Mouse (Mus musculus) stomach, postnatal 0 days (tissue): Measurements from ENCODE around the gene Cox7b. TPM values are rescaled to one million over a fixed set of nuclear protein-coding genes. Genes with fewer than 3 reads are reported as not detected.
"Not testable (repeated sequence)": the region's sequence is repeated elsewhere in the genome, so short reads cannot be mapped to it uniquely, and the experiment has no call there.

ENCODE experiments used
- ATAC-seq: fragments of 200-750 bp; cut with Nextera tagmentation; 2 replicates; pipeline ENCODE4 v1.8.0; 2017; ENCODE audit not compliant: low FRiP score, low TSS enrichment
- DNase-seq: peaks from one replicate; pipeline ENCODE4 v3.0.0-alpha.2; 2016; ENCODE audit warnings: low spot score
- H3K27ac ChIP-seq: fragments of 300-500 bp; sonication (generic); replicated peaks from 2 replicates; pipeline ENCODE4 v1.5.1; 2014; ENCODE audit warnings: mild to moderate bottlenecking, control low read depth
- H3K27me3 ChIP-seq: fragments of 300-500 bp; sonication (generic); 2 replicates; pipeline ENCODE4 v1.6.1; 2014; ENCODE audit warnings: low read length; ENCODE audit not compliant: control insufficient read depth, insufficient read depth
- H3K36me3 ChIP-seq: fragments of 300-500 bp; sonication (generic); 2 replicates; pipeline ENCODE4 v1.6.1; 2014; ENCODE audit warnings: low read length, mixed read lengths; ENCODE audit not compliant: control insufficient read depth, insufficient read depth
- H3K4me1 ChIP-seq: fragments of 300-500 bp; sonication (generic); replicated peaks from 2 replicates; pipeline ENCODE4 v1.6.1; 2014; ENCODE audit warnings: antibody characterized with exemption; ENCODE audit not compliant: control insufficient read depth, insufficient read depth
- H3K4me2 ChIP-seq: fragments of 300-500 bp; sonication (generic); replicated peaks from 2 replicates; pipeline ENCODE4 v1.6.1; 2014; ENCODE audit warnings: low read depth, mild to moderate bottlenecking, control low read depth, moderate library complexity
- H3K4me3 ChIP-seq: fragments of 300-500 bp; sonication (generic); 2 replicates; pipeline ENCODE4 v1.5.1; 2014; ENCODE audit warnings: low read depth, low read length, control low read depth
- H3K9ac ChIP-seq: fragments of 300-500 bp; sonication (generic); 2 replicates; pipeline ENCODE4 v1.6.1; 2014; ENCODE audit warnings: mild to moderate bottlenecking, low read length, control low read depth, mixed read lengths
- H3K9me3 ChIP-seq: fragments of 300-500 bp; sonication (generic); 2 replicates; pipeline ENCODE4 v1.6.1; 2016; ENCODE audit warnings: low read length; ENCODE audit not compliant: control insufficient read depth
- CTCF ChIP-seq: IDR thresholded peaks from 2 replicates; pipeline ENCODE4 v1.5.1; 2016; ENCODE audit warnings: antibody characterized with exemption, low read depth, mild to moderate bottlenecking, moderate library complexity
- EP300 ChIP-seq: optimal IDR thresholded peaks from 2 replicates; pipeline ENCODE3; 2016; ENCODE audit warnings: antibody characterized with exemption
- whole genome bisulfite sequencing: fragments of 180-500 bp; shearing (Covaris S2); extraction: QIAGEN DNeasy Blood & Tissue Kit; methylation state at CpG from one replicate; pipeline ENCODE4 v1.1.7; 2014; 5-methylcytosine and 5-hydroxymethylcytosine counted together
- polyA plus RNA-seq: library from polyadenylated mRNA; unstranded; fragments of >200 nt; fragmentation: Nextera tagmentation; extraction: Ambion mirVana; gene quantifications from 2 replicates; pipeline ENCODE4 v1.2.1, GENCODE M21; 2015

Cox7b gene
- polyA plus RNA-seq, 1 experiment from 2014 or later, result 583 TPM

GRCm38 (mm10) chrX:106013217-106013616 is 2.3 kb upstream of the Cox7b start:
- Histone ChIP-seq H3K4me1 (no peaks in the 10 kb centered on the region), H3K36me3 (no peaks in the 10 kb centered on the region), H3K9me3 (no peaks in the 10 kb centered on the region), H3K4me3 (no peak overlapping the region), H3K27me3 (no peaks in the 10 kb centered on the region), H3K27ac (no peak overlapping the region), H3K4me2 (no peak overlapping the region), H3K9ac (no peak overlapping the region)
- DNase-seq (peak; percentile 33), ATAC-seq (no peak)
- TF ChIP-seq CTCF (peak; percentile 78), EP300 (no peak)
- 29% methylated on average over 2 of the region's 2 CpGs for WGBS

- not testable (repeated sequence) for H3K36me3 ChIP-seq, H3K9ac ChIP-seq, ATAC-seq, H3K4me2 ChIP-seq, H3K27ac ChIP-seq, H3K27me3 ChIP-seq, H3K4me1 ChIP-seq, DNase-seq, H3K9me3 ChIP-seq, H3K4me3 ChIP-seq
- 56% methylated on average over 2 of the region's 2 CpGs for WGBS
These were observed 641 bp upstream of the Cox7b start for GRCm38 (mm10) chrX:106014741-106015377.

GRCm38 (mm10) chrX:106017102-106017501 is 1.6 kb downstream of the Cox7b start:
- Histone ChIP-seq H3K27ac (no peak overlapping the region), H3K27me3 (no peaks in the 10 kb centered on the region), H3K4me2 (no peak overlapping the region), H3K4me1 (no peaks in the 10 kb centered on the region), H3K4me3 (no peak overlapping the region), H3K9ac (0 out of 2 replicates have a peak overlapping the region, but pooled peaks have one; percentile 23), H3K9me3 (no peaks in the 10 kb centered on the region), H3K36me3 (no peaks in the 10 kb centered on the region)
- DNase-seq (peak; percentile 13), ATAC-seq (no peak)
- 73% methylated on average over 3 of the region's 3 CpGs for WGBS
- no peak for TF ChIP-seq CTCF
- TF ChIP-seq EP300, result no peak

- DNase-seq (no peak), ATAC-seq (no peak)
- Histone ChIP-seq H3K27ac (no peak overlapping the region), H3K4me1 (no peaks in the 10 kb centered on the region), H3K9me3 (no peaks in the 10 kb centered on the region), H3K36me3 (no peaks in the 10 kb centered on the region), H3K4me3 (no peak overlapping the region), H3K9ac (no peak overlapping the region), H3K27me3 (no peaks in the 10 kb centered on the region), H3K4me2 (no peak overlapping the region)
- TF ChIP-seq CTCF, result no peak
- TF ChIP-seq EP300, result no peak
- 92% methylated on average over 4 of the region's 4 CpGs for WGBS
These were observed 2.0 kb downstream of the Cox7b start for GRCm38 (mm10) chrX:106017516-106017915.

GRCm38 (mm10) chrX:106026418-106027342 is 11.2 kb downstream of the Cox7b start, which contains the start of gene Atp7a:
TSS of gene Atp7a (plus strand) at chrX:106027276.
- peak within 1 kb of the TSS; percentile 78 for H3K27ac ChIP-seq
- H3K9ac ChIP-seq, result peak within 1 kb of the TSS; percentile 57
- no peaks in the 10 kb centered on the region for H3K27me3 ChIP-seq
- H3K4me3 ChIP-seq, result peak within 1 kb of the TSS; percentile 54
- H3K9me3 ChIP-seq, result no peaks in the 10 kb centered on the region
- ATAC-seq (peak; percentile 99), DNase-seq (peak; percentile 94)
- no peaks in the 10 kb centered on the region for H3K4me1 ChIP-seq
- H3K36me3 ChIP-seq, result no peaks in the 10 kb centered on the region
- TF ChIP-seq EP300 (no peak), CTCF (peak; percentile 86)
- peak within 1 kb of the TSS; percentile 46 for H3K4me2 ChIP-seq
- 15% methylated on average over 36 of the region's 36 CpGs for whole genome bisulfite sequencing

- Histone ChIP-seq H3K4me3 (peak overlapping the region; percentile 54), H3K4me2 (peak overlapping the region; percentile 43), H3K9me3 (no peaks in the 10 kb centered on the region), H3K4me1 (no peaks in the 10 kb centered on the region), H3K9ac (peak overlapping the region; percentile 57), H3K27ac (peak overlapping the region; percentile 78), H3K27me3 (no peaks in the 10 kb centered on the region), H3K36me3 (no peaks in the 10 kb centered on the region)
- ATAC-seq (peak; percentile 23), DNase-seq (no peak)
- 17% methylated on average over 8 of the region's 8 CpGs for WGBS
- TF ChIP-seq EP300 (no peak), CTCF (no peak)
These were observed 11.8 kb downstream of the Cox7b start for GRCm38 (mm10) chrX:106027343-106027674.
